Mouse (Mus musculus): ENCODE results near the gene Vmn2r53. TPM values are rescaled to one million over a fixed set of nuclear protein-coding genes. Genes with fewer than 3 reads are reported as not detected.
"Not testable (repeated sequence)": the region's sequence is repeated elsewhere in the genome, so short reads cannot be mapped to it uniquely, and the experiment has no call there.

Vmn2r53 gene
- under 1 TPM; 0.04 to 0.10 (median 0.05) TPM for total RNA-seq (2022)

DNA sequence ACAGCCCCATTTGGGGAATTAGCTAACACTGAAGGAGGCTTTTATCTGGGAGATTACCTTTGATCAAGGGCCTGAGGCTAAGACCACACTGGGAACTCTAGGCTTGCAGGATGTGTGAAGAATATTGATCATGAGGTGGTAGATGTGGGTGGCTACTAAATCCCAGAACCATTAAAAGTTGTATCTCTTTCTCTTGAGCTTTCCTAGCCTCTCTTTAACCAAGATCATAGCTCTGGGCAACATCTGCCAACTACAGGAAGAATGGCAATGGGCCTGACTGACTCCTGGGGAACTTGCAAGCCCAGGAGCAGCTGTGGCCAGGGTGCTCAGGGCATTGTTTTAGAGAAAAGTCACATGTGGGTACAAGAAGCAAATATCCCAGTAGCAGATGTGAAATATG is at the start of gene Vmn2r53:
TSS of gene Vmn2r53 (minus strand) at position 101 of the 400 bp plus-strand sequence.
- DNase-seq (ENCODE audit: low spot score in 2 of 2) = no peak

GRCm38 (mm10) chr7:12640219-12640618 is 31.6 kb upstream of the Vmn2r53 start, which contains the start of gene Vmn2r54:
Gene Vmn2r54 (minus strand): TSS chr7:12640319.
- DNase-seq (ENCODE audit: low spot score in 2 of 2) = not testable (repeated sequence)

Other genes starting within 250 kb of the Vmn2r53 start
- gene Vmn1r84, start 239.5 kb downstream of the Vmn2r53 start, total RNA-seq (2022) = not detected
- 10 to 100 TPM in 2 of 4 experiments, 1 to 10 TPM in 2; 8.1 to 11.3 (median 10.2) TPM for gene Zfp551, start 186.0 kb downstream of the Vmn2r53 start, total RNA-seq (2022)
- gene Zfp606, start 130.5 kb downstream of the Vmn2r53 start, total RNA-seq (2022) = 10 to 100 TPM; 12.8 to 17.2 (median 13.5) TPM
- gene 2900092C05Rik, start 96.3 kb downstream of the Vmn2r53 start, total RNA-seq (2022) = not detected
- not detected for gene Vmn2r54, start 31.5 kb upstream of the Vmn2r53 start, total RNA-seq (2022)
- not detected for gene Vmn2r55, start 76.2 kb upstream of the Vmn2r53 start, total RNA-seq (2022)
- gene Vmn2r56, start 126.2 kb upstream of the Vmn2r53 start, total RNA-seq (2022) = under 1 TPM in 2 of 4 experiments, not detected in 2; 0.05 to 0.08 TPM
- 10 to 100 TPM; 21.6 to 35.9 (median 28.0) TPM for gene Zscan18, start 194.8 kb upstream of the Vmn2r53 start, total RNA-seq (2022)
- gene Zfp329, start 210.1 kb upstream of the Vmn2r53 start, total RNA-seq (2022) = 10 to 100 TPM; 22.6 to 31.3 (median 25.8) TPM
- 10 to 100 TPM; 14.0 to 18.0 (median 15.9) TPM for gene Zfp110, start 226.0 kb upstream of the Vmn2r53 start, total RNA-seq (2022)